ENCODE assay signal across 8 mouse cellular contexts in the genomic region with DNA sequence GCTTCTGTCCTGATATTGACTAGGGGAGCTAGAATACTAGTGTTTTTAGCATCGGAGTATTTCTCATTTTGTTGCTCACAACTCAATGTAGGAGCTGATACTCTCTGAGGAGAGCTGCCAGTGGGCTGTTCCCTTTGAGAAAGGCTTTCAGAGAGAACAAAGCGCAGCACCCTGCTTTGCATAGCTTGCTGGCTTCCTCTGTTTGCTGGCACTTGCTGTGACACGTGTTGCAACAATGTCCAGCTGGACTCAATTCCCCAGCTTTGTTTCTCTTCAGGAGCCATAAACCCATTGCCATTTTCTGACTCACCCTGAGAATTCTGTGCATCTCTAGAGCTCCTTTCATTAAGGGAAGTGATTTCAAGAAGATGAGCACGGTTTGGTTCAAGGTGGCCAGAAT.
A peak's percentile ranks its signal among the peaks of the same experiment; 100 is the strongest.
DNase-seq lines count a peak whose midpoint lies in the region; ATAC-seq and TF ChIP-seq lines count a peak whose summit lies in the region.

No protein-coding gene starts in this region.

- H3K36me3 ChIP-seq in stomach, postnatal 0 days (ENCODE audit: control insufficient read depth, insufficient read depth, low read length): no peaks in the 10 kb centered on the region

- no peak overlapping the region for H3K4me3 ChIP-seq in stomach, postnatal 0 days (ENCODE audit: low read depth, low read length)

- ATAC-seq in frontal cortex, adult (ENCODE audit: low TSS enrichment): peak; percentile 73
- no peak for ATAC-seq in erythroblast, adult 5-6 weeks (replicated peaks; ENCODE audit: low FRiP score, poor library complexity, severe bottlenecking)
- ATAC-seq in stomach, postnatal 0 days (ENCODE audit: low FRiP score, low TSS enrichment): no peak
- no peak for ATAC-seq in megakaryocyte-erythroid progenitor cell, adult 5-6 weeks (replicated peaks; ENCODE audit: low FRiP score, low TSS enrichment, poor library complexity, severe bottlenecking)

- no peak for TF ChIP-seq EP300 in stomach, postnatal 0 days (optimal IDR thresholded peaks at IDR 0.05)

- DNase-seq in frontal cortex, postnatal 14 days (ENCODE audit: low spot score in 2 of 2): no peak
- peak; percentile 50 for DNase-seq in NIH3T3 (ENCODE audit: low read depth)
- peak; percentile 31 to 40 for DNase-seq in heart, postnatal 14 days
- DNase-seq in lung, postnatal 25 days (ENCODE audit: low spot score): peak; percentile 43
- DNase-seq in stomach, postnatal 0 days (ENCODE audit: low spot score): no peak

- no peaks in the 10 kb centered on the region for H3K4me1 ChIP-seq in stomach, postnatal 0 days (replicated peaks; ENCODE audit: control insufficient read depth, insufficient read depth)

- 53% methylated on average over 4 of the region's 4 CpGs for WGBS in stomach, postnatal 0 days

- H3K4me2 ChIP-seq in stomach, postnatal 0 days (replicated peaks; ENCODE audit: low read depth): no peak overlapping the region

- no peaks in the 10 kb centered on the region for H3K9me3 ChIP-seq in stomach, postnatal 0 days (ENCODE audit: control insufficient read depth, low read length)

- no peak for TF ChIP-seq CTCF in stomach, postnatal 0 days (IDR thresholded peaks at IDR 0.05; ENCODE audit: low read depth)

- H3K9ac ChIP-seq in stomach, postnatal 0 days (ENCODE audit: low read length): no peak overlapping the region

- H3K27ac ChIP-seq in stomach, postnatal 0 days (replicated peaks): no peak overlapping the region

- intact Hi-C loops in heart, postnatal 14 days (cut with DNase I): no loop called here

- H3K27me3 ChIP-seq in stomach, postnatal 0 days (ENCODE audit: control insufficient read depth, insufficient read depth, low read length): no peaks in the 10 kb centered on the region

Comparison
In these comparisons a context has a peak if more than half of its experiments do, and no peak if none do; other contexts are left out.
1. DNase-seq: peak in NIH3T3 (single experiment), heart, postnatal 14 days (2 of 2) and lung, postnatal 25 days (single experiment); none in frontal cortex, postnatal 14 days (0 of 2) and stomach, postnatal 0 days (single experiment).